Mouse (Mus musculus): ENCODE results near the gene Sptbn1. TPM values are rescaled to one million over a fixed set of nuclear protein-coding genes. Genes with fewer than 3 reads are reported as not detected.
A peak's percentile ranks its signal among the peaks of the same experiment; 100 is the strongest.

Gene Sptbn1
- 136 and 137 TPM in 2 replicates for polyA plus RNA-seq (2014; fragmentation: Nextera tagmentation; extraction: Ambion mirVana)

GRCm38 (mm10) chr11:30267892-30268647 is at the start of gene Sptbn1:
Gene Sptbn1 (minus strand): TSS chr11:30268175.
- peak within 1 kb of the TSS; percentile 91 for H3K27ac ChIP-seq (ENCODE audit: low read length)
- H3K27me3 ChIP-seq (ENCODE audit: control insufficient read depth, insufficient read depth, low read length): no peaks in the 10 kb centered on the region
- H3K36me3 ChIP-seq (ENCODE audit: control insufficient read depth, insufficient read depth, low read length): no peaks in the 10 kb centered on the region
- H3K9me3 ChIP-seq (ENCODE audit: control insufficient read depth, low read depth, low read length): no peaks in the 10 kb centered on the region
- H3K9ac ChIP-seq (replicated peaks; ENCODE audit: low read depth, low read length): peak within 1 kb of the TSS; percentile 70
- peak within 1 kb of the TSS; percentile 65 for H3K4me3 ChIP-seq (ENCODE audit: low read depth, low read length)
- 0 out of 2 replicates have a peak, but pooled peaks cover 9% of the 10 kb centered on the region for H3K4me1 ChIP-seq (ENCODE audit: control insufficient read depth, insufficient read depth, low read length)
- peak; percentile 94 for ATAC-seq (ENCODE audit: insufficient number of reproducible peaks, insufficient read depth, low FRiP score, low read depth)
- peak within 1 kb of the TSS; percentile 75 for H3K4me2 ChIP-seq (replicated peaks; ENCODE audit: low read depth, low read length)
- WGBS: 1% methylated on average over 57 of the region's 81 CpGs

DNA sequence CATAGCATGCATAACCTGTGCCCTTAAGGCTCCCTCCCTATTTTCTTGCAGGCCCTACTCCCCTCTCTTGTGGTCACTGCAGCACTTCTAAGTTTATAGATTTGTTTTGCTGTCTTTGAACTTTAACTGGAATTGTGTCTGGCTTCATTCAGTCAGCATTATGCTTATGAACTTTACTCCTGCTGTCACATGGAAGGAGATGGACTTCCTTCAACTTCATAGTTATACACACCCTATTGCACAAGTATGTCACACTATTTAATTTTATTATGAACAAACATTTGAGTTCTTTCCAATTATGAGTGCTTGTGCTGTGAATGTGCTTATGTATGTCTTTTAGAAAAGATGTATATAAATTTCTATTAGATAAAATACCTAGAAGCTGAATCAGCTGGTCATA is 26.3 kb upstream of the Sptbn1 start:
- Histone ChIP-seq H3K9me3 (ENCODE audit: control insufficient read depth, low read depth, low read length) (no peaks in the 10 kb centered on the region), H3K36me3 (ENCODE audit: control insufficient read depth, insufficient read depth, low read length) (no peaks in the 10 kb centered on the region)

DNA sequence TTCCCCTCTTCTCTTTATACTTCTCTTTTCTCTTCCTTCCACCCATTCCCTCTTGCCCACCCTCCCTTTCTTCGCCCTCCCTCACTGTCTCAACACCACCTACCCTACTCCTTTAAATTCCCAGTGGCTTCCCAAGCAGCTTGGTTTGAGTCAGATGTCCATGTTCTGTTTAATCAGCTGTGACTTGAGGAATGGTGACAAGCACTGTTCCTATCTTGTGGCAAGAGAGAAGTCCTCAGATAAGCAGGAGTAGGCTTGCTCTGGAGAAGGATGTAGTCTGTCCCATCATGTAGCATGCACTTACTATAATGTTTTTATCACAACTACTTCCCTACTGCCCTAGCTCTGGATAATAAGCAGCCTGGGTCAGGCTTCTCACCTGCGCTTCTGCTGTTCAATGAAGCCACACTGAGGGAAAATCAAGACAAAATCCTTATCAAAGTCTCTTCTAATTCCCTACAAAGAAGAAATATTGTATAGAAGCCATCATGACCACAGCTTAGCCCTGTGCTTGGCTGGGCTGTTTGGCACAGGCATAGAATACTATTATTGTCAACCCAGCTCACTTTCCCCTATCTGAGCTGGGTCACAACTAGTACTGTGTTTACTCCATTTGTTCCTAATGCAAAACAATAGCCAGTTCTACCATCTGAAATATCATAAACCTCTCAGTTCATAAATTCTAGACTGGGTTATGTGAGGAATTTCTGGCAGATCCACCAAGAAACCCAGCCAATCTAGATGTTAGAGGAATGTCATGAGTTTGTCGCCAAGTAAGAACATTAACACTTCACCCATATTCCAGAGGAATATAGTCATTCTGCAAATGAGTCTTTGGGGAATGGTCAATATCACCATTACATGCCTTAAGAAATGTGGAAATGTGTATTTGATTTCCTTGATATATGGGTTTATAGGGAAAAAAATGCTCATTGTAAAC is 24.5 kb upstream of the Sptbn1 start:
- Histone ChIP-seq H3K4me3 (ENCODE audit: low read depth, low read length) (no peak overlapping the region), H3K9ac (replicated peaks; ENCODE audit: low read depth, low read length) (no peak overlapping the region), H3K27ac (ENCODE audit: low read length) (no peak overlapping the region), H3K27me3 (ENCODE audit: control insufficient read depth, insufficient read depth, low read length) (no peaks in the 10 kb centered on the region), H3K9me3 (ENCODE audit: control insufficient read depth, low read depth, low read length) (no peaks in the 10 kb centered on the region), H3K4me2 (replicated peaks; ENCODE audit: low read depth, low read length) (no peak overlapping the region), H3K36me3 (ENCODE audit: control insufficient read depth, insufficient read depth, low read length) (no peaks in the 10 kb centered on the region), H3K4me1 (ENCODE audit: control insufficient read depth, insufficient read depth, low read length) (no peaks in the 10 kb centered on the region)
- no peak for ATAC-seq (ENCODE audit: insufficient number of reproducible peaks, insufficient read depth, low FRiP score, low read depth)
- WGBS: 90% methylated on average over 3 of the region's 3 CpGs

More for the DNA sequence above, 26.3 kb upstream of the Sptbn1 start:
- no peak for ATAC-seq (ENCODE audit: insufficient number of reproducible peaks, insufficient read depth, low FRiP score, low read depth)
- Histone ChIP-seq H3K9ac (replicated peaks; ENCODE audit: low read depth, low read length) (no peak overlapping the region), H3K4me3 (ENCODE audit: low read depth, low read length) (no peak overlapping the region), H3K4me1 (ENCODE audit: control insufficient read depth, insufficient read depth, low read length) (no peaks in the 10 kb centered on the region), H3K27me3 (ENCODE audit: control insufficient read depth, insufficient read depth, low read length) (no peaks in the 10 kb centered on the region), H3K4me2 (replicated peaks; ENCODE audit: low read depth, low read length) (no peak overlapping the region), H3K27ac (ENCODE audit: low read length) (no peak overlapping the region)

GRCm38 (mm10) chr11:30291155-30291554 is 23.2 kb upstream of the Sptbn1 start:
- Histone ChIP-seq H3K36me3 (ENCODE audit: control insufficient read depth, insufficient read depth, low read length) (no peaks in the 10 kb centered on the region), H3K9me3 (ENCODE audit: control insufficient read depth, low read depth, low read length) (no peaks in the 10 kb centered on the region), H3K4me3 (ENCODE audit: low read depth, low read length) (no peak overlapping the region), H3K27ac (ENCODE audit: low read length) (no peak overlapping the region; the same call in 1 of the 2 replicates), H3K9ac (replicated peaks; ENCODE audit: low read depth, low read length) (no peak overlapping the region), H3K27me3 (ENCODE audit: control insufficient read depth, insufficient read depth, low read length) (no peaks in the 10 kb centered on the region), H3K4me2 (replicated peaks; ENCODE audit: low read depth, low read length) (no peak overlapping the region), H3K4me1 (ENCODE audit: control insufficient read depth, insufficient read depth, low read length) (no peaks in the 10 kb centered on the region)
- 36% methylated on average over 8 of the region's 8 CpGs for WGBS
- ATAC-seq (ENCODE audit: insufficient number of reproducible peaks, insufficient read depth, low FRiP score, low read depth): peak; percentile 58; the same call in 1 of the 2 replicates

DNA sequence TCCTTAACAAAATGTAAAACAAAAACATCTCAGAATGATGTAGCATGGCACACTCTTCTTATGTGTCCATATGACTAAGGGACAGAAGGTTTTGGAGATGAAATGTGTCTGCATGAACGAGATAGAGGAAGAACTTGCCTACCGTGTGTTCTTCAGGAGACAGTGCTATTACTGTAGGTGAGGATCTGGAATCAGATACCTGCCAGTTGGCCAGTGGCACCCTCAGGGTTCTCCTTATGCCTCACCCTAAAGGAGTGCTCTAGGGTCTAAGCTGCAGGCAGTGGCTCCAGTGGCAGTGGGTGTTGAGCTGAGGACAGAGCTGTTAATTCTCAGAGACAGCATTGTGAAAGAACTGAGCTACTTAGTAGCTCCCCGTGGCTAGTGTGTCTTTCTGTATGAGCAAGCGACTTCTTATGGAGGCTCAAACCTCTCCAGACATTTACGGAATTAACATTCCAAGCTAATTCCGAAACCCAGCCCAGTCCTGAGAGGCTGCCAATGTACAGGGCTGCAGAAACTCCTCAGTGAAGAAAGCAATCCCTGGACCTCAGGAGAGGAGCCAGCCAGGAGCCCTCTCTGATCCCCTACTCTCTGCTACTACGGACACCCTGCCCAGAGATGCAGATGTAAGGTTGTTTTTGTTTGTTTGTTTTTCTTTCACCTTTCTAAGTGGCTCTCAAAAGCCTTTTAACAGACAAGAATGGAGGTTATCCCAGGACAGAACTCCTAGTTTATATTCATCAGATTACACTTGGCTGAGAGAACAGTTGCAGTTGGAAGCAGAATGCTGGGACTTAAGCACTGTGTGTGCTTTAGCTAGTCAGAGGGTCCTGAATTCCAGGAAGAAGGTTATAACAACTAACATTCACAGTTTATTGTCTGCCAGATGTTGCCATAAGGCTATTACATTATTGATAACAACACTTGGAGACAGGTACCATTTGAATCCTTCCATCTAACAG is 21.8 kb upstream of the Sptbn1 start:
- Histone ChIP-seq H3K4me2 (replicated peaks; ENCODE audit: low read depth, low read length) (no peak overlapping the region), H3K4me3 (ENCODE audit: low read depth, low read length) (no peak overlapping the region), H3K9me3 (ENCODE audit: control insufficient read depth, low read depth, low read length) (no peaks in the 10 kb centered on the region), H3K36me3 (ENCODE audit: control insufficient read depth, insufficient read depth, low read length) (no peaks in the 10 kb centered on the region), H3K9ac (replicated peaks; ENCODE audit: low read depth, low read length) (no peak overlapping the region), H3K27ac (ENCODE audit: low read length) (no peak overlapping the region), H3K27me3 (ENCODE audit: control insufficient read depth, insufficient read depth, low read length) (no peaks in the 10 kb centered on the region), H3K4me1 (ENCODE audit: control insufficient read depth, insufficient read depth, low read length) (no peaks in the 10 kb centered on the region)
- WGBS: 61% methylated on average over 7 of the region's 7 CpGs
- no peak for ATAC-seq (ENCODE audit: insufficient number of reproducible peaks, insufficient read depth, low FRiP score, low read depth)

- Histone ChIP-seq H3K36me3 (ENCODE audit: control insufficient read depth, insufficient read depth, low read length) (no peaks in the 10 kb centered on the region), H3K4me2 (replicated peaks; ENCODE audit: low read depth, low read length) (no peak overlapping the region), H3K27me3 (ENCODE audit: control insufficient read depth, insufficient read depth, low read length) (no peaks in the 10 kb centered on the region), H3K9ac (replicated peaks; ENCODE audit: low read depth, low read length) (no peak overlapping the region), H3K27ac (ENCODE audit: low read length) (no peak overlapping the region), H3K4me1 (ENCODE audit: control insufficient read depth, insufficient read depth, low read length) (no peaks in the 10 kb centered on the region), H3K4me3 (ENCODE audit: low read depth, low read length) (no peak overlapping the region), H3K9me3 (ENCODE audit: control insufficient read depth, low read depth, low read length) (no peaks in the 10 kb centered on the region)
- ATAC-seq (ENCODE audit: insufficient number of reproducible peaks, insufficient read depth, low FRiP score, low read depth): no peak
- WGBS: 69% methylated on average over 2 of the region's 2 CpGs
Observed at GRCm38 (mm10) chr11:30288075-30288474, 20.1 kb upstream of the Sptbn1 start.

DNA sequence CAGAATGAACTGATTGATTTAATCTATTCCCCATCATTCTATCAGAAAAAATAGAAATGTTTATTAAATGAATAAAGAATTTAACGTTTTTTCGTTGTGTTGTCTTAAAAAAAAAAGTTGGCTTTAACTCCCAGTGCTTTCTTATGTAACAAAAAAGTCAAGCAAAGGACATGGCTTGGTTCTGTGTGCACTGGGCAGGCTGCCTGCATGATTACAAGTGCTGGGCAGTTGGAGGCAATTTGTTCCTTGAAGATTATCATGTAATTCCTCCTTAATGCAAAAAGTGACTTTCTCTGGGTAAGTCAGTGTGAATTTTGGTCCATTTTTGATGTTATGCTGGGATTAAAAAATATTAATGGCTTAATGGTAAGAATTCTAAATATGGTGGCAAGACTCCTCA is 15.7 kb upstream of the Sptbn1 start:
- no peak overlapping the region for H3K4me2 ChIP-seq (replicated peaks; ENCODE audit: low read depth, low read length)
- 56% methylated on average over 2 of the region's 2 CpGs for WGBS
- no peak for ATAC-seq (ENCODE audit: insufficient number of reproducible peaks, insufficient read depth, low FRiP score, low read depth)
- no peaks in the 10 kb centered on the region for H3K4me1 ChIP-seq (ENCODE audit: control insufficient read depth, insufficient read depth, low read length)
- H3K36me3 ChIP-seq (ENCODE audit: control insufficient read depth, insufficient read depth, low read length): no peaks in the 10 kb centered on the region
- no peaks in the 10 kb centered on the region for H3K27me3 ChIP-seq (ENCODE audit: control insufficient read depth, insufficient read depth, low read length)
- H3K27ac ChIP-seq (ENCODE audit: low read length): no peak overlapping the region
- no peak overlapping the region for H3K9ac ChIP-seq (replicated peaks; ENCODE audit: low read depth, low read length)
- no peak overlapping the region for H3K4me3 ChIP-seq (ENCODE audit: low read depth, low read length)
- H3K9me3 ChIP-seq (ENCODE audit: control insufficient read depth, low read depth, low read length): no peaks in the 10 kb centered on the region

- no peak overlapping the region for H3K4me2 ChIP-seq (replicated peaks; ENCODE audit: low read depth, low read length)
- no peak overlapping the region for H3K9ac ChIP-seq (replicated peaks; ENCODE audit: low read depth, low read length)
- H3K27ac ChIP-seq (ENCODE audit: low read length): no peak overlapping the region
- no peaks in the 10 kb centered on the region for H3K36me3 ChIP-seq (ENCODE audit: control insufficient read depth, insufficient read depth, low read length)
- 71% methylated on average over 5 of the region's 5 CpGs for WGBS
- no peak for ATAC-seq (ENCODE audit: insufficient number of reproducible peaks, insufficient read depth, low FRiP score, low read depth)
- H3K4me3 ChIP-seq (ENCODE audit: low read depth, low read length): no peak overlapping the region
- H3K27me3 ChIP-seq (ENCODE audit: control insufficient read depth, insufficient read depth, low read length): no peaks in the 10 kb centered on the region
- H3K4me1 ChIP-seq (ENCODE audit: control insufficient read depth, insufficient read depth, low read length): no peaks in the 10 kb centered on the region
- no peaks in the 10 kb centered on the region for H3K9me3 ChIP-seq (ENCODE audit: control insufficient read depth, low read depth, low read length)
Observed at GRCm38 (mm10) chr11:30281096-30281495, 13.1 kb upstream of the Sptbn1 start.

All from stomach, embryonic 14.5 days (tissue).